Mouse (Mus musculus) G1E (cell line): ENCODE data around the gene P2rx5.

ENCODE experiments used
- CTCF ChIP-seq: IDR thresholded peaks from 2 replicates; pipeline ENCODE4 v1.5.1; 2012; ENCODE audit warnings: low read depth, low read length, inconsistent platforms, mixed read lengths
- GATA1 ChIP-seq: IDR thresholded peaks from 2 replicates; pipeline ENCODE4 v1.6.1; 2012; ENCODE audit warnings: borderline replicate concordance, low read length, inconsistent platforms, mixed read lengths
- POLR2AphosphoS5 ChIP-seq: IDR thresholded peaks from 2 replicates; pipeline ENCODE4 v1.6.1; 2012; ENCODE audit warnings: low read depth, low read length, inconsistent platforms; ENCODE audit not compliant: insufficient replicate concordance

- TF ChIP-seq POLR2AphosphoS5: no peak
- no peak for TF ChIP-seq CTCF
- TF ChIP-seq GATA1: no peak
Measured at GRCm38 (mm10) chr11:73159957-73160810, at the start of gene P2rx5.
